Mouse (Mus musculus) leukemia stem cell, adult 10-12 weeks (primary cell): Measurements from ENCODE around the gene Uchl1. TPM values are rescaled to one million over a fixed set of nuclear protein-coding genes. Genes with fewer than 3 reads are reported as not detected.

Experiments
- polyA plus RNA-seq: library from polyadenylated mRNA; stranded (reverse); fragments of >175 nt; gene quantifications from 2 replicates; pipeline ENCODE4 v1.2.3, GENCODE M21; 2012; ENCODE audit warnings: low replicate concordance

The Uchl1 gene
- 0.37 TPM in 1 of 2 replicates, not detected in the other for polyA plus RNA-seq

GRCm38 (mm10) chr5:66675983-66676382, at the start of gene Uchl1:
Gene Uchl1 (plus strand): TSS chr5:66676091.

Other genes with a start within 250 kb of the Uchl1 start
- 0.11 and 0.22 TPM in 2 replicates for gene Apbb2, start 57.3 kb upstream of the Uchl1 start, polyA plus RNA-seq
- 0.37 and 0.73 TPM in 2 replicates for gene Limch1, start 69.7 kb downstream of the Uchl1 start, polyA plus RNA-seq